Mouse (Mus musculus): ENCODE results near the gene Dpf3.

DNA sequence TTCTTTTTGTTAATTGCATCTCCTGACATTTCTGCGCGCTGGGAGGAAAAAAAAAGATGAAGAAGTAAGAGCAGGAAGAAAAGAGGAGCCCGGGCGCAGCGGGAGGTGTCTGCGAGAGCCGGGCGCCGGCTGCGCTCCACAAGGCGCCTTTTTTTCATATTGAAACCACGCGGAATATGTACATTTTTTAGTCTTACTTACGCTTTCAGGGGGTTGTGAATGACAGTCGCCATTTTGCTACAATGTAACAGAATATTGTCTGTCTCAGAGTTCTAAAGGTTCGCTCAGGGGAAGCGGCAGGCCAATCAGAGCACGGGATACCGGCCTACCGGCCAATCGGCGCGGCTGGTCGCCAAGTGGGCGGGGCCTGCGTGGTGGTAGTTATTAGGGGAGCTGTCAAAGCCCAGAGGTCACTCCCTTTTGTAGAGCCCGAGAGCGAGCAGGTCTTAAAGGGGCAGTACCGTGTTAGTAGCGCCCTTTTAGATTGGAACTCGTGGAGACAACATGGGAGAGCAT is at the start of gene Dpf3:
- TF ChIP-seq POLR2AphosphoS2 (IDR thresholded peaks at IDR 0.05; ENCODE audit: insufficient read length, low read depth) (no peak), MAX (IDR thresholded peaks at IDR 0.05; ENCODE audit: low read depth) (no peak), MYOD1 (IDR thresholded peaks at IDR 0.05; ENCODE audit: control insufficient read depth in 1 of 3, insufficient read length in 2 of 3, low read depth in 2 of 3) (no peak), SRF (IDR thresholded peaks at IDR 0.05; ENCODE audit: control insufficient read depth, insufficient read length, low read depth) (no peak), USF1 (IDR thresholded peaks at IDR 0.05; ENCODE audit: low read depth) (no peak), POLR2A (IDR thresholded peaks at IDR 0.05; ENCODE audit: insufficient read length, low read depth) (no peak), MYOG (IDR thresholded peaks at IDR 0.05; ENCODE audit: control insufficient read depth in 1 of 3, insufficient read depth in 1 of 3, insufficient read length in 2 of 3, low read depth in 2 of 3) (no peak)
